Mouse (Mus musculus) CH12.LX (cell line): ENCODE data around the gene Fgfrl1. TPM values are rescaled to one million over a fixed set of nuclear protein-coding genes. Genes with fewer than 3 reads are reported as not detected.

Experiments
- DNase-seq: peaks from one replicate; pipeline ENCODE4 v3.0.0-alpha.2; 2013; ENCODE audit errors: extremely low read depth
- H3K27ac ChIP-seq: 2 replicates; pipeline ENCODE4 v1.5.1; 2012; ENCODE audit warnings: low read depth, mild to moderate bottlenecking, control low read depth, moderate library complexity; ENCODE audit not compliant: insufficient read depth
- H3K27me3 ChIP-seq: replicated peaks from 2 replicates; pipeline ENCODE3; 2012; ENCODE audit warnings: inconsistent platforms
- H3K36me3 ChIP-seq, 2 experiments: replicated peaks in 1 of 2; 2 replicates each; pipeline versions ENCODE3 to v1.6.1; 2012; ENCODE audit warnings: inconsistent platforms in 1 of 2, low read length in 1 of 2, mild to moderate bottlenecking in 1 of 2, mixed read lengths in 1 of 2, moderate library complexity in 1 of 2; ENCODE audit not compliant: control insufficient read depth in 1 of 2, insufficient read depth in 1 of 2
- H3K4me1 ChIP-seq, 2 experiments: 2 replicates each; pipeline ENCODE4 v1.6.1; 2012; ENCODE audit warnings: inconsistent platforms in 1 of 2, moderate library complexity in 1 of 2; ENCODE audit not compliant: insufficient read depth in 2 of 2, control insufficient read depth in 1 of 2
- H3K4me2 ChIP-seq: 2 replicates; pipeline ENCODE4 v1.6.1; 2012; ENCODE audit warnings: low read depth, mild to moderate bottlenecking, control low read depth; ENCODE audit not compliant: poor library complexity, insufficient read depth, severe bottlenecking
- H3K4me3 ChIP-seq, 3 experiments: fragments of 150-350 bp in 1 of 3; sonication (generic) in 1 of 3; replicated peaks in 1 of 3; 2 replicates each; pipeline versions ENCODE3 to v1.5.1; 2011 to 2012; ENCODE audit warnings: low read depth in 2 of 3, low read length in 2 of 3, mild to moderate bottlenecking in 2 of 3, moderate library complexity in 2 of 3, control low read depth in 1 of 3, improper control_type of control experiment in 1 of 3, inconsistent platforms in 1 of 3, mixed read lengths in 1 of 3; ENCODE audit not compliant: poor library complexity in 1 of 3
- H3K79me2 ChIP-seq: replicated peaks from 2 replicates; pipeline ENCODE4 v1.6.1; 2012; ENCODE audit warnings: mild to moderate bottlenecking, moderate library complexity; ENCODE audit not compliant: control insufficient read depth, poor library complexity, insufficient read depth, severe bottlenecking; ENCODE audit errors: extremely low read depth
- H3K9ac ChIP-seq: 2 replicates; pipeline ENCODE4 v1.6.1; 2012; ENCODE audit warnings: low read depth, mild to moderate bottlenecking, control low read depth, moderate library complexity; ENCODE audit not compliant: insufficient read depth
- H3K9me3 ChIP-seq: replicated peaks from 2 replicates; pipeline ENCODE3; 2012; ENCODE audit warnings: low read length, inconsistent platforms, mixed read lengths
- CHD1 ChIP-seq: IDR thresholded peaks from 2 replicates; pipeline ENCODE4 v1.6.1; 2012; ENCODE audit warnings: low read depth, low read length, improper control_type of control experiment, inconsistent platforms
- CHD2 ChIP-seq: IDR thresholded peaks from 2 replicates; pipeline ENCODE4 v1.6.1; 2011; ENCODE audit warnings: low read length, improper control_type of control experiment
- CTCF ChIP-seq, 2 experiments: IDR thresholded peaks in 1 of 2; conservative IDR thresholded peaks in 1 of 2; 2 replicates each; pipeline ENCODE4 v1.5.1; 2011 to 2012; ENCODE audit warnings: low read depth in 2 of 2, low read length in 2 of 2, improper control_type of control experiment in 1 of 2, inconsistent platforms in 1 of 2, mild to moderate bottlenecking in 1 of 2, moderate library complexity in 1 of 2
- ELF1 ChIP-seq: IDR thresholded peaks from 2 replicates; pipeline ENCODE4 v1.6.1; 2014; ENCODE audit warnings: low read depth, mild to moderate bottlenecking, inconsistent platforms, low read length, improper control_type of control experiment
- GABPA ChIP-seq: IDR thresholded peaks from 2 replicates; pipeline ENCODE4 v1.6.1; 2012; ENCODE audit warnings: low read depth, low read length, improper control_type of control experiment, inconsistent platforms; ENCODE audit not compliant: insufficient replicate concordance
- HCFC1 ChIP-seq: IDR thresholded peaks from 2 replicates; pipeline ENCODE4 v1.6.1; 2012; ENCODE audit warnings: low read depth, mild to moderate bottlenecking, inconsistent platforms, low read length, improper control_type of control experiment
- JUN ChIP-seq: IDR thresholded peaks from 2 replicates; pipeline ENCODE4 v1.6.1; 2011; ENCODE audit warnings: low read depth, mild to moderate bottlenecking, low read length, improper control_type of control experiment, moderate library complexity; ENCODE audit not compliant: insufficient read depth
- MAFK ChIP-seq: IDR thresholded peaks from 2 replicates; pipeline ENCODE4 v1.6.1; 2011; ENCODE audit warnings: low read length, improper control_type of control experiment; ENCODE audit not compliant: insufficient replicate concordance
- MAZ ChIP-seq: IDR thresholded peaks from 2 replicates; pipeline ENCODE4 v1.6.1; 2012; ENCODE audit warnings: low read depth, mild to moderate bottlenecking, inconsistent platforms, low read length, improper control_type of control experiment, moderate library complexity
- MEF2A ChIP-seq: IDR thresholded peaks from 2 replicates; pipeline ENCODE4 v1.6.1; 2014; ENCODE audit warnings: low read depth, mild to moderate bottlenecking, inconsistent platforms, low read length, improper control_type of control experiment, borderline replicate concordance
- MXI1 ChIP-seq: IDR thresholded peaks from 2 replicates; pipeline ENCODE4 v1.6.1; 2011; ENCODE audit warnings: mild to moderate bottlenecking, low read depth, low read length, improper control_type of control experiment
- MYC ChIP-seq: IDR thresholded peaks from 2 replicates; pipeline ENCODE4 v1.6.1; 2011; ENCODE audit warnings: low read depth, mild to moderate bottlenecking, improper control_type of control experiment, low read length
- PAX5 ChIP-seq: IDR thresholded peaks from 2 replicates; pipeline ENCODE4 v1.6.1; 2012; ENCODE audit warnings: low read length, inconsistent platforms, mixed read lengths
- POLR2A ChIP-seq: IDR thresholded peaks from 2 replicates; pipeline ENCODE4 v1.6.1; 2011; ENCODE audit warnings: low read depth, mild to moderate bottlenecking, improper control_type of control experiment, low read length
- POLR2AphosphoS2 ChIP-seq: IDR thresholded peaks from 2 replicates; pipeline ENCODE4 v1.6.1; 2011; ENCODE audit warnings: low read depth, low read length, improper control_type of control experiment
- RCOR1 ChIP-seq: conservative IDR thresholded peaks from 2 replicates; pipeline ENCODE4 v1.6.1; 2012; ENCODE audit warnings: low read depth, mild to moderate bottlenecking, inconsistent platforms, low read length, improper control_type of control experiment
- SMC3 ChIP-seq: IDR thresholded peaks from 2 replicates; pipeline ENCODE4 v1.6.1; 2011; ENCODE audit warnings: low read depth, low read length, improper control_type of control experiment
- TBP ChIP-seq: conservative IDR thresholded peaks from 2 replicates; pipeline ENCODE4 v1.6.1; 2011; ENCODE audit warnings: low read depth, low read length, improper control_type of control experiment
- TCF12 ChIP-seq: IDR thresholded peaks from 2 replicates; pipeline ENCODE4 v1.6.1; 2014; ENCODE audit warnings: low read depth, mild to moderate bottlenecking, inconsistent platforms, low read length, improper control_type of control experiment
- USF1 ChIP-seq: IDR thresholded peaks from 2 replicates; pipeline ENCODE4 v1.6.1; 2014; ENCODE audit warnings: low read depth, mild to moderate bottlenecking, inconsistent platforms, low read length, improper control_type of control experiment
- ZC3H11A ChIP-seq: IDR thresholded peaks from 2 replicates; pipeline ENCODE4 v1.6.1; 2012; ENCODE audit warnings: low read depth, mild to moderate bottlenecking, inconsistent platforms, low read length, improper control_type of control experiment
- ZMIZ1 ChIP-seq: IDR thresholded peaks from 2 replicates; pipeline ENCODE4 v1.6.1; 2012; ENCODE audit warnings: low read depth, mild to moderate bottlenecking, inconsistent platforms, low read length, improper control_type of control experiment
- ZNF384 ChIP-seq: IDR thresholded peaks from 2 replicates; pipeline ENCODE4 v1.6.1; 2012; ENCODE audit warnings: low read depth, low read length, improper control_type of control experiment, inconsistent platforms
- dilution Hi-C: fragments of 300-500 bp; cut with MboI; formaldehyde crosslinking; loops from 2 replicates; pipeline ENCODE4 v1.14.3; 2020; ENCODE audit warnings: low sequenced_read_pairs; ENCODE audit not compliant: extremely low pct_unique_long_range_greater_than_20kb, extremely low pct_ligation_motif_present
- in situ Hi-C: fragments of 300-500 bp; cut with MboI; formaldehyde crosslinking; loops from 3 replicates; pipeline ENCODE4 v1.14.3; 2019; ENCODE audit warnings: low sequenced_read_pairs, low pct_ligation_motif_present, low pct_unique_long_range_greater_than_20kb, mixed read lengths
- polyA plus RNA-seq: library from polyadenylated mRNA; unstranded; fragments of >175 nt; gene quantifications from 2 replicates; pipeline ENCODE4 v1.2.1, GENCODE M21; 2012; ENCODE audit warnings: low read depth; ENCODE audit not compliant: insufficient read length
- total RNA-seq, 2 experiments: library from RNA; depleted of rRNA; stranded (reverse); fragments of 300-350 nt in 1 of 2; fragments of >200 nt in 1 of 2; gene quantifications; 2 replicates each; pipeline ENCODE4 v1.2.3; 2012 to 2014

Fgfrl1 gene
- total and polyA plus RNA-seq, 3 experiments = 0.17 to 0.64 (median 0.26) TPM

- no peak for TF ChIP-seq MAZ
- no peak for TF ChIP-seq HCFC1
- no peak for DNase-seq
- peaks cover 5 to 8% of the 10 kb centered on the region in 2 experiments for H3K36me3 ChIP-seq
- in situ Hi-C loops = loop anchor here (25.0 kb wide), 1 partner anchor 225 kb away; the partner anchor contains the start of genes Atp5k and Mfsd7a
- H3K9ac ChIP-seq = no peak overlapping the region
- H3K4me2 ChIP-seq = no peak overlapping the region
- H3K4me3 ChIP-seq = no peak overlapping the region
- H3K79me2 ChIP-seq = no peaks in the 10 kb centered on the region
- peaks cover 6% of the 10 kb centered on the region for H3K27me3 ChIP-seq
- dilution Hi-C loops = no loop called here
- H3K4me1 ChIP-seq = peaks cover 6 to 29% of the 10 kb centered on the region in 2 experiments
- no peaks in the 10 kb centered on the region for H3K9me3 ChIP-seq
- H3K27ac ChIP-seq = no peak overlapping the region
These were observed 29.4 kb upstream of the Fgfrl1 start for GRCm38 (mm10) chr5:108662772-108663171.

DNA sequence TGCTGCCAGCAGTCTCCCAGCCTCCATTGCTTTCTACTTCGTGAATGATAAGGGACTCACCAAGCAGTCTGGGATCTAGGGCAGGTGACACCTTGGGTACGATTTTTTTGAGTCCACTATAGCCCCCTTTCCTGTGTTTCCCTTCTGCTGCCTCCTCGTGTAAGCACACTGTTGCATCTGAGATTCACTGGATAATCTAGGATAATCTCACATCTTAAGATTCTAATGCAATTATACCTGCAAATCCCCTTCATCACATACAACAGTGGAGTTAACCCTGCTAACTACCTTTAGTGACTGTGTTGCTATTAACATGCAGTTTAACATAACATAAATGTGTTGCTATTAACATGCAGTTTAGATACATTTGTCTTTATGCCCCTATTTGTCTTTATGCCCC lies 27.1 kb upstream of the Fgfrl1 start:
- in situ Hi-C loops = loop anchor here (25.0 kb wide), 1 partner anchor 228 kb away; the partner anchor contains the start of genes Atp5k and Mfsd7a
- H3K27ac ChIP-seq = no peak overlapping the region
- H3K4me1 ChIP-seq = peaks cover 4 to 28% of the 10 kb centered on the region in 2 experiments
- no peak for TF ChIP-seq TCF12
- TF ChIP-seq MAZ = no peak
- no peak for TF ChIP-seq CHD1
- TF ChIP-seq RCOR1 = no peak
- no peak for TF ChIP-seq PAX5
- TF ChIP-seq, all 38 proteins: peak for 0
- H3K79me2 ChIP-seq = no peaks in the 10 kb centered on the region
- H3K4me3 ChIP-seq = no peak overlapping the region
- dilution Hi-C loops = no loop called here
- no peak for DNase-seq
- H3K9ac ChIP-seq = no peak overlapping the region
- no peaks in the 10 kb centered on the region for H3K9me3 ChIP-seq
- peaks cover 6% of the 10 kb centered on the region for H3K27me3 ChIP-seq
- no peak overlapping the region for H3K4me2 ChIP-seq
- H3K36me3 ChIP-seq = no peaks in the 10 kb centered on the region

GRCm38 (mm10) chr5:108667370-108667769 lies 24.8 kb upstream of the Fgfrl1 start:
- H3K36me3 ChIP-seq = peaks cover 10 to 15% of the 10 kb centered on the region in 2 experiments
- H3K4me1 ChIP-seq = peaks cover 2 to 31% of the 10 kb centered on the region in 2 experiments
- H3K4me3 ChIP-seq = no peak overlapping the region
- dilution Hi-C loops = no loop called here
- no peaks in the 10 kb centered on the region for H3K79me2 ChIP-seq
- TF ChIP-seq SMC3 = no peak
- TF ChIP-seq ZMIZ1 = no peak
- no peak for TF ChIP-seq MEF2A
- no peak for TF ChIP-seq MXI1
- no peak for TF ChIP-seq ZNF384
- TF ChIP-seq MAZ = no peak
- no peak for TF ChIP-seq GABPA
- TF ChIP-seq HCFC1 = no peak
- TF ChIP-seq CTCF (conservative IDR thresholded peaks at IDR 0.05 in 1 of 2, IDR thresholded peaks at IDR 0.05 in 1 of 2; ENCODE audit: low read depth in 2 of 2, low read length in 2 of 2) = no peak
- no peak for TF ChIP-seq JUN
- no peak for TF ChIP-seq CHD2
- no peak for TF ChIP-seq ELF1
- no peak for TF ChIP-seq CHD1
- no peak for TF ChIP-seq ZC3H11A
- no peak for TF ChIP-seq POLR2AphosphoS2
- no peak for TF ChIP-seq MYC
- TF ChIP-seq USF1 = no peak
- TF ChIP-seq MAFK = no peak
- TF ChIP-seq POLR2A = no peak
- no peak for TF ChIP-seq TBP
- TF ChIP-seq, all 38 proteins: peak for 0
- H3K27me3 ChIP-seq = peaks cover 6% of the 10 kb centered on the region
- no peak overlapping the region for H3K4me2 ChIP-seq
- DNase-seq = no peak
- no peak overlapping the region for H3K9ac ChIP-seq
- H3K27ac ChIP-seq = no peak overlapping the region
- no peaks in the 10 kb centered on the region for H3K9me3 ChIP-seq
- in situ Hi-C loops = loop anchor here (25.0 kb wide), 1 partner anchor 230 kb away; the partner anchor contains the start of genes Atp5k and Mfsd7a
